Mouse (Mus musculus) neural tube, embryonic 11.5 days (tissue): ENCODE measurements around the gene Jaml. TPM values are rescaled to one million over a fixed set of nuclear protein-coding genes. Genes with fewer than 3 reads are reported as not detected.
A peak's percentile ranks its signal among the peaks of the same experiment; 100 is the strongest.

Experiments used
- ATAC-seq: fragments of 200-750 bp; cut with Nextera tagmentation; 2 replicates; pipeline ENCODE4 v1.8.0; 2017; ENCODE audit warnings: moderate number of reproducible peaks, mild to moderate bottlenecking, moderate TSS enrichment, moderate library complexity; ENCODE audit not compliant: insufficient read depth, low FRiP score, low TSS enrichment
- DNase-seq: peaks from one replicate; pipeline ENCODE4 v3.0.0-alpha.2; 2015; ENCODE audit warnings: low spot score
- H3K27ac ChIP-seq: fragments of 300-500 bp; sonication (generic); 2 replicates; pipeline ENCODE4 v1.5.1; 2014; ENCODE audit warnings: low read depth, mild to moderate bottlenecking, low read length
- H3K27me3 ChIP-seq: fragments of 300-500 bp; sonication (generic); 2 replicates; pipeline ENCODE4 v1.6.1; 2014; ENCODE audit warnings: mild to moderate bottlenecking, low read length, mixed read lengths; ENCODE audit not compliant: control insufficient read depth, insufficient read depth
- H3K36me3 ChIP-seq: fragments of 300-500 bp; sonication (generic); 2 replicates; pipeline ENCODE4 v1.6.1; 2014; ENCODE audit warnings: mild to moderate bottlenecking, low read length, moderate library complexity, mixed read lengths; ENCODE audit not compliant: control insufficient read depth, insufficient read depth
- H3K4me1 ChIP-seq: fragments of 300-500 bp; sonication (generic); 2 replicates; pipeline ENCODE4 v1.6.1; 2014; ENCODE audit warnings: low read length, mixed read lengths; ENCODE audit not compliant: control insufficient read depth, insufficient read depth
- H3K4me2 ChIP-seq: fragments of 300-500 bp; sonication (generic); 2 replicates; pipeline ENCODE4 v1.6.1; 2014; ENCODE audit warnings: low read depth, mild to moderate bottlenecking, moderate library complexity
- H3K4me3 ChIP-seq: fragments of 300-500 bp; sonication (generic); 2 replicates; pipeline ENCODE4 v1.5.1; 2014; ENCODE audit warnings: low read depth, low read length
- H3K9ac ChIP-seq: fragments of 300-500 bp; sonication (generic); 2 replicates; pipeline ENCODE4 v1.6.1; 2014; ENCODE audit warnings: mild to moderate bottlenecking, low read length
- H3K9me3 ChIP-seq: fragments of 300-500 bp; sonication (generic); 2 replicates; pipeline ENCODE4 v1.6.1; 2016; ENCODE audit warnings: low read length; ENCODE audit not compliant: control insufficient read depth
- WGBS: fragments of 180-500 bp; shearing (Covaris S2); extraction: QIAGEN DNeasy Blood & Tissue Kit; methylation state at CpG from one replicate; pipeline ENCODE4 v1.1.7; 2014; 5-methylcytosine and 5-hydroxymethylcytosine counted together
- polyA plus RNA-seq: library from polyadenylated mRNA; unstranded; fragments of >200 nt; fragmentation: Nextera tagmentation; extraction: Ambion mirVana; gene quantifications from 2 replicates; pipeline ENCODE4 v1.2.1, GENCODE M21; 2014

Jaml gene
- polyA plus RNA-seq, 1 experiment from 2014 or later = 0.09 TPM

- no peaks in the 10 kb centered on the region for H3K36me3 ChIP-seq
- H3K27ac ChIP-seq = no peak overlapping the region
- no peaks in the 10 kb centered on the region for H3K4me1 ChIP-seq
- ATAC-seq (no peak), DNase-seq (no peak)
- H3K27me3 ChIP-seq = no peaks in the 10 kb centered on the region
- H3K4me3 ChIP-seq = no peak overlapping the region
- 94% methylated on average over 2 of the region's 2 CpGs for WGBS
- no peaks in the 10 kb centered on the region for H3K9me3 ChIP-seq
- no peak overlapping the region for H3K4me2 ChIP-seq
- no peak overlapping the region for H3K9ac ChIP-seq
Observed at GRCm38 (mm10) chr9:45105596-45106374, 26.8 kb downstream of the Jaml start.

GRCm38 (mm10) chr9:45115706-45116105 lies 36.7 kb downstream of the Jaml start:
- no peaks in the 10 kb centered on the region for H3K9me3 ChIP-seq
- WGBS = 2% methylated on average over 14 of the region's 14 CpGs
- H3K27ac ChIP-seq = no peak overlapping the region
- H3K4me2 ChIP-seq = peak overlapping the region; percentile 47
- H3K27me3 ChIP-seq = no peaks in the 10 kb centered on the region; the same call in 1 of the 2 replicates
- H3K4me3 ChIP-seq = peak overlapping the region; percentile 24
- no peaks in the 10 kb centered on the region for H3K36me3 ChIP-seq
- peak overlapping the region; percentile 44 for H3K9ac ChIP-seq
- H3K4me1 ChIP-seq = peaks cover 6% of the 10 kb centered on the region; the same call in 1 of the 2 replicates
- DNase-seq (peak; percentile 82), ATAC-seq (no peak)

GRCm38 (mm10) chr9:45116819-45117218 lies 37.8 kb downstream of the Jaml start:
- Histone ChIP-seq H3K9me3 (no peaks in the 10 kb centered on the region), H3K27me3 (no peaks in the 10 kb centered on the region; the same call in 1 of the 2 replicates), H3K4me3 (no peak overlapping the region), H3K36me3 (no peaks in the 10 kb centered on the region), H3K9ac (no peak overlapping the region), H3K4me1 (peaks cover 6% of the 10 kb centered on the region; the same call in 1 of the 2 replicates), H3K4me2 (no peak overlapping the region), H3K27ac (no peak overlapping the region)
- no peak for DNase-seq
- ATAC-seq = no peak
- WGBS = 61% methylated on average over 9 of the region's 9 CpGs

- ATAC-seq (no peak), DNase-seq (peak; percentile 51)
- Histone ChIP-seq H3K9me3 (no peaks in the 10 kb centered on the region), H3K27ac (peak within 1 kb of the TSS; percentile 53; the same call in 1 of the 2 replicates), H3K4me1 (peaks cover 13% of the 10 kb centered on the region; the same call in 1 of the 2 replicates), H3K9ac (peak within 1 kb of the TSS; percentile 55), H3K4me3 (peak within 1 kb of the TSS; percentile 52), H3K27me3 (no peaks in the 10 kb centered on the region; the same call in 1 of the 2 replicates), H3K36me3 (no peaks in the 10 kb centered on the region), H3K4me2 (peak within 1 kb of the TSS; percentile 58)
- whole genome bisulfite sequencing = under 1% methylated on average over 13 of the region's 13 CpGs
Observed at GRCm38 (mm10) chr9:45117741-45118431, 38.9 kb downstream of the Jaml start, which contains the start of gene Scn2b. Scn2b (plus strand) TSS chr9:45117782.

- Histone ChIP-seq H3K27ac (no peak overlapping the region), H3K4me3 (peak overlapping the region; percentile 52), H3K27me3 (no peaks in the 10 kb centered on the region; the same call in 1 of the 2 replicates), H3K4me2 (peak overlapping the region; percentile 58), H3K9ac (peak overlapping the region; percentile 35; the same call in 1 of the 2 replicates), H3K36me3 (no peaks in the 10 kb centered on the region), H3K4me1 (peaks cover 13% of the 10 kb centered on the region; the same call in 1 of the 2 replicates), H3K9me3 (no peaks in the 10 kb centered on the region)
- DNase-seq (no peak), ATAC-seq (no peak)
- WGBS = 32% methylated on average over 10 of the region's 10 CpGs
Observed at GRCm38 (mm10) chr9:45118552-45118951, 39.6 kb downstream of the Jaml start.

GRCm38 (mm10) chr9:45119316-45119953 lies 40.5 kb downstream of the Jaml start:
- Histone ChIP-seq H3K27me3 (no peaks in the 10 kb centered on the region; the same call in 1 of the 2 replicates), H3K4me2 (no peak overlapping the region), H3K9me3 (no peaks in the 10 kb centered on the region), H3K27ac (no peak overlapping the region), H3K36me3 (no peaks in the 10 kb centered on the region), H3K4me3 (no peak overlapping the region), H3K4me1 (peaks cover 13% of the 10 kb centered on the region; the same call in 1 of the 2 replicates), H3K9ac (no peak overlapping the region)
- WGBS = 88% methylated on average over 8 of the region's 8 CpGs
- no peak for ATAC-seq
- DNase-seq = no peak

GRCm38 (mm10) chr9:45119954-45120530 lies 41.1 kb downstream of the Jaml start:
- WGBS = 89% methylated on average over 14 of the region's 14 CpGs
- Histone ChIP-seq H3K27me3 (no peaks in the 10 kb centered on the region), H3K4me2 (no peak overlapping the region), H3K36me3 (no peaks in the 10 kb centered on the region), H3K9ac (no peak overlapping the region), H3K9me3 (no peaks in the 10 kb centered on the region), H3K27ac (no peak overlapping the region), H3K4me1 (peaks cover 13% of the 10 kb centered on the region; the same call in 1 of the 2 replicates), H3K4me3 (no peak overlapping the region)
- ATAC-seq = no peak
- DNase-seq = no peak

- Histone ChIP-seq H3K4me2 (no peak overlapping the region), H3K9ac (no peak overlapping the region), H3K27ac (no peak overlapping the region), H3K4me3 (no peak overlapping the region), H3K36me3 (no peaks in the 10 kb centered on the region), H3K9me3 (no peaks in the 10 kb centered on the region), H3K4me1 (peaks cover 13% of the 10 kb centered on the region; the same call in 1 of the 2 replicates), H3K27me3 (no peaks in the 10 kb centered on the region)
- ATAC-seq (no peak), DNase-seq (no peak)
- 87% methylated on average over 6 of the region's 6 CpGs for WGBS
Observed at GRCm38 (mm10) chr9:45120567-45120966, 41.6 kb downstream of the Jaml start.
